Mouse (Mus musculus): Measurements from ENCODE around the gene Cenpb. TPM values are rescaled to one million over a fixed set of nuclear protein-coding genes. Genes with fewer than 3 reads are reported as not detected.

Gene Cenpb
- polyA plus RNA-seq, 1 experiment, result not detected

- TF ChIP-seq CTCF (IDR thresholded peaks at IDR 0.05; ENCODE audit: insufficient read depth, low read depth, low read length) (0 out of 2 replicates have a peak, but pooled peaks have one; percentile 8), POLR2A (IDR thresholded peaks at IDR 0.05; ENCODE audit: insufficient read depth, low read depth, low read length) (peak; percentile 46)
- Histone ChIP-seq H3K4me3 (ENCODE audit: insufficient read depth, low read depth, low read length) (peak within 1 kb of the TSS; percentile 89), H3K27ac (ENCODE audit: insufficient read depth, low read depth, low read length) (no peak within 1 kb of the TSS), H3K4me1 (ENCODE audit: control insufficient read depth, insufficient read depth, low read length) (peaks cover 8% of the 10 kb centered on the region)
- WGBS, result 2% methylated on average over 41 of the region's 43 CpGs
Measured at GRCm38 (mm10) chr2:131186771-131187601, 7.1 kb upstream of the Cenpb start, which contains the start of the genes Cdc25b and Spef1. Gene Cdc25b, plus strand, starts transcription at chr2:131186949. Gene Spef1, minus strand, starts transcription at chr2:131187282.

GRCm38 (mm10) chr2:131186343-131186742 is 6.5 kb upstream of the Cenpb start:
- WGBS, result 3% methylated on average over 14 of the region's 14 CpGs
- peaks cover 8% of the 10 kb centered on the region for H3K4me1 ChIP-seq (ENCODE audit: control insufficient read depth, insufficient read depth, low read length)

GRCm38 (mm10) chr2:131179246-131179886 is 501 bp downstream of the Cenpb start:
- Histone ChIP-seq H3K4me1 (ENCODE audit: control insufficient read depth, insufficient read depth, low read length) (peaks cover 29% of the 10 kb centered on the region), H3K4me3 (ENCODE audit: insufficient read depth, low read depth, low read length) (peak overlapping the region; percentile 76), H3K27ac (ENCODE audit: insufficient read depth, low read depth, low read length) (peak overlapping the region; percentile 66)
- WGBS, result under 1% methylated on average over 67 of the region's 67 CpGs
- TF ChIP-seq POLR2A (IDR thresholded peaks at IDR 0.05; ENCODE audit: insufficient read depth, low read depth, low read length) (no peak), CTCF (IDR thresholded peaks at IDR 0.05; ENCODE audit: insufficient read depth, low read depth, low read length) (no peak)

More at GRCm38 (mm10) chr2:131186343-131186742, 6.5 kb upstream of the Cenpb start:
- H3K27ac ChIP-seq (ENCODE audit: insufficient read depth, low read depth, low read length), result no peak overlapping the region
- peak overlapping the region; percentile 89 for H3K4me3 ChIP-seq (ENCODE audit: insufficient read depth, low read depth, low read length)
- no peak for TF ChIP-seq CTCF (IDR thresholded peaks at IDR 0.05; ENCODE audit: insufficient read depth, low read depth, low read length)
- TF ChIP-seq POLR2A (IDR thresholded peaks at IDR 0.05; ENCODE audit: insufficient read depth, low read depth, low read length), result no peak

GRCm38 (mm10) chr2:131178828-131179245 is 1.0 kb downstream of the Cenpb start:
- Histone ChIP-seq H3K4me1 (ENCODE audit: control insufficient read depth, insufficient read depth, low read length) (peaks cover 29% of the 10 kb centered on the region), H3K27ac (ENCODE audit: insufficient read depth, low read depth, low read length) (0 out of 2 replicates have a peak overlapping the region, but pooled peaks have one; percentile 66), H3K4me3 (ENCODE audit: insufficient read depth, low read depth, low read length) (peak overlapping the region; percentile 76)
- 9% methylated on average over 26 of the region's 26 CpGs for WGBS
- TF ChIP-seq POLR2A (IDR thresholded peaks at IDR 0.05; ENCODE audit: insufficient read depth, low read depth, low read length) (no peak), CTCF (IDR thresholded peaks at IDR 0.05; ENCODE audit: insufficient read depth, low read depth, low read length) (no peak)

GRCm38 (mm10) chr2:131177932-131178331 is 1.9 kb downstream of the Cenpb start:
- WGBS, result 52% methylated on average over 9 of the region's 9 CpGs
- peaks cover 29% of the 10 kb centered on the region for H3K4me1 ChIP-seq (ENCODE audit: control insufficient read depth, insufficient read depth, low read length)
- peak overlapping the region; percentile 76 for H3K4me3 ChIP-seq (ENCODE audit: insufficient read depth, low read depth, low read length)
- TF ChIP-seq POLR2A (IDR thresholded peaks at IDR 0.05; ENCODE audit: insufficient read depth, low read depth, low read length) (no peak), CTCF (IDR thresholded peaks at IDR 0.05; ENCODE audit: insufficient read depth, low read depth, low read length) (no peak)
- no peak overlapping the region for H3K27ac ChIP-seq (ENCODE audit: insufficient read depth, low read depth, low read length)

GRCm38 (mm10) chr2:131176491-131176890 is 3.4 kb downstream of the Cenpb start:
- 48% methylated on average over 5 of the region's 5 CpGs for WGBS
- Histone ChIP-seq H3K4me1 (ENCODE audit: control insufficient read depth, insufficient read depth, low read length) (peaks cover 32% of the 10 kb centered on the region), H3K4me3 (ENCODE audit: insufficient read depth, low read depth, low read length) (no peak overlapping the region), H3K27ac (ENCODE audit: insufficient read depth, low read depth, low read length) (no peak overlapping the region)
- TF ChIP-seq POLR2A (IDR thresholded peaks at IDR 0.05; ENCODE audit: insufficient read depth, low read depth, low read length), result no peak
- no peak for TF ChIP-seq CTCF (IDR thresholded peaks at IDR 0.05; ENCODE audit: insufficient read depth, low read depth, low read length)

GRCm38 (mm10) chr2:131175945-131176309 is 3.9 kb downstream of the Cenpb start:
- no peak overlapping the region for H3K4me3 ChIP-seq (ENCODE audit: insufficient read depth, low read depth, low read length)
- no peak overlapping the region for H3K27ac ChIP-seq (ENCODE audit: insufficient read depth, low read depth, low read length)
- peaks cover 37% of the 10 kb centered on the region for H3K4me1 ChIP-seq (ENCODE audit: control insufficient read depth, insufficient read depth, low read length)
- 84% methylated on average over 1 of the region's 1 CpGs for WGBS
- TF ChIP-seq CTCF (IDR thresholded peaks at IDR 0.05; ENCODE audit: insufficient read depth, low read depth, low read length) (no peak), POLR2A (IDR thresholded peaks at IDR 0.05; ENCODE audit: insufficient read depth, low read depth, low read length) (no peak)

- Histone ChIP-seq H3K4me1 (ENCODE audit: control insufficient read depth, insufficient read depth, low read length) (peaks cover 40% of the 10 kb centered on the region), H3K4me3 (ENCODE audit: insufficient read depth, low read depth, low read length) (no peak overlapping the region), H3K27ac (ENCODE audit: insufficient read depth, low read depth, low read length) (no peak overlapping the region)
- WGBS, result 63% methylated on average over 3 of the region's 3 CpGs
- TF ChIP-seq CTCF (IDR thresholded peaks at IDR 0.05; ENCODE audit: insufficient read depth, low read depth, low read length), result no peak
- no peak for TF ChIP-seq POLR2A (IDR thresholded peaks at IDR 0.05; ENCODE audit: insufficient read depth, low read depth, low read length)
Measured at GRCm38 (mm10) chr2:131175286-131175944, 4.5 kb downstream of the Cenpb start.
